Mouse (Mus musculus) liver, adult 2 months (tissue): Measurements from ENCODE around the gene Rab5c.

Source experiments
- CTCF ChIP-seq: fragments of 200-500 bp; IDR thresholded peaks from 2 replicates; pipeline ENCODE4 v1.5.1; 2011; ENCODE audit warnings: low read depth, low read length, control low read depth
- POLR2A ChIP-seq: fragments of 200-500 bp; IDR thresholded peaks from 2 replicates; pipeline ENCODE4 v1.6.1; 2011; ENCODE audit warnings: low read length, control low read depth; ENCODE audit not compliant: insufficient read depth; ENCODE audit errors: extremely low read depth

DNA sequence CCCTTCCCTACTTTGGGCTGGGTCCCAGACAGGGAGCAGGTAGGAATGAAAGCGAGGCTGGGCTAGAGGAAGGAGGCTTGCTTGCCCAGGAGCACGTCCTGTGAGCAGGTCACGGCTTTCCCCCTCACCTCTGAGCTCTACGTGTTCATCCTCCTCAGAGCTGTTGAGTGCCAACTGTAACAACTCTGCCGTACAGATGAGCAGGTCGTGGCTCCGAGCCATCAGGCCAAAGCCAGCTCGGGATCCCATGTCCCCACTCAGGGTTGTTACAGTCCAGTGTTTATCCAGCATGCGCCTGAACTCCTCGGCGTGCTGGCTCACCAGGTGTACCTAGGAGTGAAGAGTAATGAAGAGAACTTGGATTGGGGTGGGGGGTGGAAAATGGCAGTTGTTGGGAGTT lies 34.6 kb downstream of the Rab5c start:
- TF ChIP-seq CTCF (no peak), POLR2A (no peak)
